Mouse (Mus musculus): ENCODE results near the gene Slc25a11.

The Slc25a11 gene

DNA sequence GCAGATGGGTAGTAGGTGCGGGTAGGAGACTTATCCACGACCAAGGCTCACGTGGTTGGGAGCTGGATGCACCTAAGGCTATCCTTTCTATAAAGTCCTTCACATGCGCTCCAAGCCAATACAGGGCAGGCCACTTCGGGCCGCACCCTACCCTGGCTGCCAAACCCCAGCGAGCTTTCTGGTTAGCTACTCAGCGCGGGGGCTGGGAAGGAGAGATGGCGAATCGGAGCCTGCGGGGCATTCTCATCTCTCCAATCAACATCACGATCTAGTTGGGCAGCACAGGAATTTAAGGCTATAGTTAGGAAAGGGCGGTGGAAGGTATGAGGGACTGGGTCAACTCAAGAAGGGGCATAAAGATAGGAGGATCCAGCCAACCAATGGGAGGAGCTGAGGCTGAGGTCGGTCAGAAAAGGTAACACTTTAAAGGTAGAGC is 21.1 kb upstream of the Slc25a11 start:
- DNase-seq (ENCODE audit: extremely low read depth, low read depth, low spot score), result no peak

DNA sequence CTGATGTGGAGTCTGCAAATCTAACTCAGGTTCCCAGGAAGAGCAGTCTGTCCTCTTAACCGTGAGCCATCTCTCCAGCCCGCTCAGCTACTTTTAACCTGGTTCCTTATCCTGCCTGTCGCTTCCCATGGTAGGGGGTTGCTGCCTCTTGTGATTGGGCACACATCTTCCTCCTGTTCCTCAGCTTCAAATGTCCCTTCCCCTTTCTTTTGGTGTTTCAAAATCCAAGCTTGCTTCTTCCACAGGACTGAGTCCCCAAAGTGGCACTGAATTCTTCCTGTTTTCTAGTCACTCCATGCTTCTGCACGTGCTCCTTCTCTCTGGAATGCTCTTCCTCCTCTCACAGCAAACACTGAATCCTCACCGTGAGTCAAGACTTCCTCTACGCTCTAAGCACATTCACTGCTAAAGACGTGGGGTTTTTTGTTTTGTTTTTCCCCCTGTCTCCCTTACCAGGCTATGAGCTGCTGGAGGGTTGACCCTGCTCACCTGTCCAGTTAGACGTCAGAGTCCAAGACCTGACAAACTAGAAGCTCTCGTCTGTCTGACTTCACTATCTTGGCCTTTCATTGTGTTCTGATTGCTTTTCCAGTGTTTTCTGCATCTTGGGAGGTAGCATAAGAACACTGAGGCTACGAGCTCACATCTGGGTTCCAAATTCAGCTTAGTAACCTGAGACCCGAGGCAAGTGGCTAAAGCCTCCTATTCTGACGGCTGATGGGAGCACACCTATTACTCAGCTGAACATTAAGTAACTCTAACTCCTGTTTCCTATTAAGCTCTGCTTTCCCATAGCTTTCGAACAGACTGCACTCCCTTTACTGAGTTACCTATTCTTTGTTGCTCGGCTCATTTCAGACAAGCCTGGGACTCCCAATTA is 20.2 kb upstream of the Slc25a11 start:
- DNase-seq (ENCODE audit: extremely low read depth, low read depth, low spot score), result no peak

DNA sequence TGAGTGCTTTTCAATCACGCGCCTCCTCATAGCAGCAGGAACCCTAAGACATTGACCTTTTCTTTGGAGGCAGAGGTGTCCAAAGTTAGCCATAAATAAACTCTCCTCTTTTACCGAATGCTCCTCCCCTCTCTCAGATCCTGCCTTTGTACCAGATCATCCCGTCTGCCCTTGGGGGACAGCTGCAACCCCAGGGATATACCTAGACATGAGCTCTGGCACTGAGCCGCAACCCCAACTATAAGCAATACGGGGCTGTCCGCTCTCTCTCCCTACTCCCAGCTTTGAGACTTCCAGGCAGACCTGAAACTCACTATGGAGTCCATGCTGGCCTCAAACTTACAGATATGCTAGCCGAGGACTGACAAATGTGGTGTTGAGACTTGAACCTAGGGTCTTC is 19.4 kb upstream of the Slc25a11 start:
- DNase-seq (ENCODE audit: extremely low read depth, low read depth, low spot score), result no peak

DNA sequence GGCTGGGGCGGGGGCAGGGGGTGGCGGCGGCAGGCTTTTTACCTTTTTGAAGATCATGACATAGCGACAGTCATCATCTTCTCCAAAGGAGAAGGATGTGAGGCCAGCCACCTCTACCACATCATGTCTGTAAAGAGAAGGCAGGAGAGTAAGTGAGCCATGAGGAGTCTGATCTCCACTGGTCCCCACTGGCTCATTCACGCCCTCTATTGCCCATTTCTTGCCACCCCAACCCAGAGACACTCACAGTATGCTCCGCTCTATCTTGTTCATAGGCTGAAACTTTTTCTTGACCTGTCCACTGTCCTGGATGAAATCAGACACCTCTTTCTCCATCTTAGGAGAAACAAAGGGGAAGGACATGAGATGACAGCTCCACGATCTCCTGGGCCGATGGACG is 17.5 kb upstream of the Slc25a11 start:
- no peak for DNase-seq (ENCODE audit: extremely low read depth, low read depth, low spot score)

DNA sequence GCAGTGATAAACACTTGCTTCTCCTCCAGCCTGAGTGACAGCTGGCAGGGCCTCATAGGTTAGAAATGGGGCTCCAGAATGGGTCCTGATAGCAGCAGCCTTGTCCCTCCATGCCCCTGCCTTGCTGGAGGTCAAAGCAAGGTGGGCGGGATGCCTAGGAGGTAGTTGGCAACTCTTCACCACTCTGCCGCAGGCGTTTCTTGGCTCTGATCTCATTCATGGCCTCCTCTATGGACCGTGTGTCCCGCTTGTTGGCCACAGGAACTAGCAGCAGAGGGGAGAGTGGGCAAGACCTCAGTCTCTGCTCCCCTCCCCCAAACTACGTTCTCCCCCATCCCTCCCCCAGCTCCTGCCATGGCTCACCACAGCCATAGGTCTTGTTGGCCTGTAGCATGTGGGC is 16.7 kb upstream of the Slc25a11 start:
- DNase-seq (ENCODE audit: extremely low read depth, low read depth, low spot score), result no peak

DNA sequence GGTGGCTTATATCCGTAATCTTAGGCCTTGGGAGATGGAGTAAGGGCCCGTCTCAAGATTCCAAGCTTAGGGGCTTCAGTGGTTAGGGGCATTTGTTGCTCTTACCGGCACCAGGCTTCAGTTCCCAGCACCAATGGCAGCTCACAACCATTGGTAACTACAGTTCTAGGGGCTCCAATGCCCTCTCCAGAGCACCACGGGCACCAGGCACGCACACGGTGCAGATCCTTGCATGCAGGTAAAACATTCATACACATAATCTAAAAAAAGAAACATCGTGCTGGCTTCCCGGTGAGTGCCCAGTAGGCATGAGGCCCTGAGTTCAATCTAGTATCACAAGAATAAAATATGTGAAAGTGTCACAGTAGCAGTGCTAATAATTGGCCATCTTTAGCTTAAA is 15.8 kb upstream of the Slc25a11 start:
- no peak for DNase-seq (ENCODE audit: extremely low read depth, low read depth, low spot score)

DNA sequence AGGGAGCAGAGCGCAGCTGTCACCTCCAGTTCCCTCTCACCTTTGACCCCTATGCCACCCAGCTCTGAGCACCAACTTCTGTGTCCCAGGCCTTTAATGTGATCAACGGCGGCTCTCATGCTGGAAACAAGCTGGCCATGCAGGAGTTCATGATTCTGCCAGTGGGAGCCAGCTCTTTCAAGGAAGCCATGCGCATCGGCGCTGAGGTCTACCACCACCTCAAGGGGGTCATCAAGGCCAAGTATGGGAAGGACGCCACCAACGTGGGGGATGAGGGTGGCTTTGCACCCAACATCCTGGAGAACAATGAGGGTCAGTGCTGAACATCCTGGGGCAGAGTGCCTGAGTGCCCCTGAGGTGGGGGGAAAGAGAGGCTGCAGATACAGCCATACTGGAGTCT is 13.3 kb upstream of the Slc25a11 start:
- no peak for DNase-seq (ENCODE audit: extremely low read depth, low read depth, low spot score)

DNA sequence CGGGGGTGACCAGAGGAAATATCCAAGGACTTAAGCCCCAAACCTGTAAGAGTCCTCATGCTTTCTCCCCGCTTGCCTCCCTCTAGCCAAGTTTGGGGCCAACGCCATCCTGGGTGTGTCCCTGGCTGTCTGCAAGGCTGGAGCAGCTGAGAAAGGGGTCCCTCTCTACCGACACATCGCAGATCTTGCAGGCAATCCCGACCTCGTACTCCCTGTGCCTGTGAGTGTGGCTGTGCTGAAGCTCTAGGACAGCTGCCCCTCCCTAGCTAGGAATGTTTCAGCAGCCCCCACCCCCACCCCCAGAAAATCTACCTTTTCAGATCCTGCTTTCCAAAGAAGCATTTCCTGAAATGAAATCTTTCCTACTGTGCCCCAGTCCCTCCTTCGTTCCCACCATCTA is 11.7 kb upstream of the Slc25a11 start:
- DNase-seq (ENCODE audit: extremely low read depth, low read depth, low spot score), result no peak

DNA sequence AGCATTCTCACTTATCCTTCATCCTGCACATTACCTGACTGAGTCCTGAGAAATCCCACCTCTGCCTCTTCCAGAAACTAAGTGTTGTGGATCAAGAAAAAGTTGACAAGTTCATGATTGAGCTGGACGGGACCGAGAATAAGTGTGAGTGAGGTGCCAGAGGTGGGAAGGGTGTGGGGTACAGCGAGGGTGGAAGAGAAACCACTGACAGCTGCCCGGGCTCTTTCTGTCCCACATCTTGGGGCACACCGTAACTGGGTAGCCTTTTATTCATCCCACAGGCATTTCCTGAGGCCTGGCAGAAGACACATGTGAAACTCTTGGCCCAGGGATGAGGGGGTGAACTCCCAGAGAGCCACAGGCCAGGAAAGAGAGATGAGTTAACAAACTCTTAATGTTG is 11.2 kb upstream of the Slc25a11 start:
- no peak for DNase-seq (ENCODE audit: extremely low read depth, low read depth, low spot score)

DNA sequence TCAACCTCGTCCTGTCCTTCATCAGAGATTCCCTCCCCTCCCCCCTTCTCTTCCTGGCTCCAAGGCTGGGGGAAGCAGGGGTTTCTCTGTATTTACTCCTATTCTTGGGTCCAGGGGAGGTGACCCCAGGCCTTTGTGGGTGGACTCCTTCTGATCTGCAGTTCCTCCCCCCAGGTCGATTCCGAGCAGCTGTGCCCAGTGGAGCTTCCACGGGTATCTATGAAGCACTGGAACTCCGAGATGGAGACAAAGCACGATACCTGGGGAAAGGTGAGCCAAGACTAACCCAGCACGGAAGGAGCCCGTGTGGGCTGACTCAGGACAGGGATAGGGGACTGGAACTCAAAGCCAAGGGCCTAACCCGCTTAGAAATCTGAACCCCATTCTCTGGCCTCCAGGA is 10.7 kb upstream of the Slc25a11 start:
- no peak for DNase-seq (ENCODE audit: extremely low read depth, low read depth, low spot score)

DNA sequence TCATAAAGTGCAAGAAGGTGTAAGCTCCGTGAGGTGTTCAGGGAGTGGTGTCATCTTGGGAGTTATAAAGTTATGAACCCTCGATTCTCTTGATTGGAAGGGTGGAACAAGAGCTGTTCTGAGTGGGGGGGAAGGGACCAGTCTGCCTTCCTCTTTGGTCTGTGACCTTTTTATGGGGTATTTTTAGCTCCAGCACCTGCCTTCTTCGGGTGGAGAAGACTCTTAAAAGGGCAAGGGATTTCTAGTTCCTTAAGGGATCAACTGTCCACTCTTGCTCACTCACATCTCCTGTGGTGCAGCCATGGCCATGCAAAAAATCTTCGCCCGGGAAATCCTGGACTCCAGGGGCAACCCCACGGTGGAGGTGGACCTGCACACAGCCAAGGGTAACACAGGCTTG is 10.3 kb upstream of the Slc25a11 start:
- no peak for DNase-seq (ENCODE audit: extremely low read depth, low read depth, low spot score)

DNA sequence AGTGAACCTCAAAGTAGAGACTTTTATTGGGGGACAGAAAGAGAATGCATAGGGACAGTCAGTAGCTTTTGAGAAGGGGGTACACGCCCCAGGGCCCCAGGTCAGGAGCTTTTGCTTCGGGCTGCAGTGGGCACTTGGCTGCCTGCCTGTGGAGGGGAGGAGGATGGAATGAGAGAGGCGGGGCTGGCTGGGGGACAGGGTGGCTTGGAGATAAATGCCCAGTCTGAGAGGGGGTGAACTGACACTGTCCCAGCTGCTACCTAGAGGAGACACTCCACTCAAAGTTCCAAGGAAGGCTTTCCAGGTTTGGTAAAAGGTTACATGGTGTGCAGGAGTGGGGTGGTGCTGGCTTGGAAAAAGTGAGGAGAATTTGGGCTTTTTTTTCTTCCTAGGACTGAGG is 9.7 kb upstream of the Slc25a11 start, which contains the start of gene Eno3:
Gene Eno3 (plus strand): TSS at position 239 of the 400 bp plus-strand sequence.
- DNase-seq (ENCODE audit: extremely low read depth, low read depth, low spot score), result no peak

DNA sequence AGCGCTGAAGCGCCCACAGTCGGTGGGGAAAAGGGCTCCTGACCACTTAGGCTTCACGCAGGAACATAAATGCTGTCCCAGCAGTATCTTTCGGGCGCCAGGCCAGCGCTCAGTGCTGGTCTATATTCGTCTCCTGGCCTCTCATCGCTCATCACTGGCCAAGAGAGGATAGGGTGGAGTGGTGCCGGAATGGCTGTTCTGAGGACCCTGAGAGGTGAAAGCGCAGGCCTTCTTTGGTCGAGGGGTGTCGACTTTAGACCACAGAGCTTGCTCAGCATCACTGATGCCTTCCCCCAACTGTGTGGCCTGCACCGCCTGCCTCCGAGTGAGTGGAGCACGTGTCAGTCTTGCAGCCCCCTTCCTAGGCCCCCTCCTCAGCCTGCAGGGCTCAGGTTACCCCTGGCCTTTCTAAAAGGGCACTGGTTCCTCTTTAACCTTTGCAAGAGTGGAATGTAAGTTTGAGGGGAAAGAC is 9.2 kb upstream of the Slc25a11 start:
- DNase-seq (ENCODE audit: extremely low read depth, low read depth, low spot score), result no peak

DNA sequence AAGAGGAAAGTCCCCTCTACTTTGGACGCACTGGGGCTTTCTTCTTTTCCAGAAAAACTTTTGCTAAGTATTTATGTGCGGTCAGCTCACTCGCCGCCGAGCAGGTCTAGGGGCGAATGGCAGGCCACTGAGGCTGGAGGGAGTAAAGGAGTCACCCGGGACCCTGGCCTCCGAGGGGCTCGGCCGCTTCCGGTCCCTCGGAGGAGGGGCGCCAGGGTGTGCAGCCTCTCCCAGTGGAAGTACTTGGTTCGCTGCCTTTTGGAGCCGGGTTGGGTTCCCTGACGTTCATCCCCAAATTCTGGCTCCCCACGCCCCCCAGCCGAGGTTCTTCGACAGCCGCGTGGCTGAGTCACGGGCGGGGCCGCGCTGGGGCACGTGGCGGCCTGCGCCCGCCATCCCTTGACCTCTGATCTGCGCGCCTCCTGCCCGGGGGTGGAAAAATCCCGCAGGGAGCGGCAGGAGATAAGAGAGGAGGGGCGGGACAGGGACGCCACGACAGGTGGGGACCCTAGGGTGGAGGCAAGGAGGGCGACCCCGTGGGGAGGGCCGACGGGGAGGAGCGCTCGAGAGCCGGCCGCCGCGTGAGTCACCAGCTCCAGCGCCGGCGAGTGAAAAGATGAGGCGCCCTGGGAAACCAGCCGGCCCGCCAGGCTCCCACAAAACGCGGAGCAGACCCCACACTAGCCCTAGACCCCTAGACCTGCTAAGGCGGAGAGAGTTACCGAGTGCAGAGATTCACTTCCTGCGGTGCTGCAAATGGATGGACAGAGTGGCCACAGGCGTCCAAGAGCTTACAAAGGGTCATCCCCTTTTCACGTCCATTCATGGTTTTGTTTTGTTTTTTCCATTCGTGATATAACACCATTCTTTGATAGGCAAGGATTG is 8.5 kb upstream of the Slc25a11 start:
- DNase-seq (ENCODE audit: extremely low read depth, low read depth, low spot score), result no peak

DNA sequence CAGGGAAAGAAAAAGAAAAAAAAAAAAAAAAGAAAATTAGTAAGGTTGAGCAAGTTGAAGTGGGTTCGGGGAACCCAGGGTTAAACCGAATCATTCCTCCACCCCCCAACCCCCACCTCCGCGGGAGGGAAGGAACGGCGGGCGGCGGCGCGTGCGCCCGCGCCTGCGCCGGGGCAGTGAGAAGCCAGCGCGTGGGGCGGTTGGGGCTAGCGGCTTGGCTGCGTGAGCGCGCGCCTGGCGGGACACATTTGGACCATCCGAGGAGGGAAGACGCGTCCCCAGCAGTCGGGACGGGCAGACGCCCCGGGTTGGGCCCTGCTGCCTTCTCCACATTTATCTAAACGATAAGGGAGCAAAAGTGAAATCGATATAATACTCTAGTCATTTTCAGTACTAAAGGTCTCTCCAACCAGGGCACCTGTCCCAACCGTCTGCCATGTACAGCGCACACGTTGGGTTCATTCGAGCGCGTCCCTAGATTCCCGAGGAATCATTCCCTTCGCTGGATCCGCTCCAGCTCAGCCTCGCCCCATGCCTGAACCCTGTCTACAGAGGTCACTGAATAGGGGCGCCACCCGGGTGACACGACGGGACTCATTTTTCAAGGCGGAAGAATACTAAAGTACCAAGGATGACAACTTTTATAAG is 7.8 kb upstream of the Slc25a11 start:
- DNase-seq (ENCODE audit: extremely low read depth, low read depth, low spot score), result no peak

DNA sequence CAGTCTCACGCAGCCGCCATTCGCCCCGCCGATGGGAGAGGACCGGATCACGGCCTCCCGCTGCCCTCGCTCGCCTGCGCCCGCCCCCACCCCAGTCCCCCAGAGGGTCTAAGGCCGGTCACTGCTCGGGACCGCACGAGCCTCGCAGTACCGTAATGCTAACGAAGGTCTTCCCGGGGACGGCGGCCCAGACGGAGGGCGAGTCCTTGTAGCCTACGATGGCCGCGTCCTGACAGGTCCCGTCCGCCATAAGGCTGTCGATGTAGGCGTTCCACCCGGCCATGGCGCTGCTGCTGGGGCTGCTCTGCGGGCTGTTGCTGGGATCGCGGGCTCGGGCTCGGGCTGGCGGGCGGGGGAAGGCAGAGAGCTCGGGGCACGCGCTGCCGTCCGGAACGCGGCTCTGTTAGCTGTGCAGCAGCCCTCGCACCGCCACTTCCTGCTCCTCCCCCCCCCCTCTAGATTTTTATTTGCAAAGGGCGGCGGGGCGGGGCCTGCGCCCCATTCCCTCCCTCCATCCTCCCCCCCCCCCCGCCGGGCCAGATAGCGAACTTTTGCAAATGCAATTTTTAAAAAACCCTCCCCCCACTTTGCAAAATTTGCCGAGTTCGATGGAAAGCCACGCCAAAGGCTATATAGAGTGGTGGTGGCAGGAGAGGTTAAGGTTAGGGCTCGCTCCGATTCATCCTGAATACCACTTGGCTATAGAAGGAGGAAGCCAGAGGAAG is 7.1 kb upstream of the Slc25a11 start, which contains the start of gene Pfn1:
Gene Pfn1 (minus strand): TSS at position 447 of the 725 bp plus-strand sequence.
- DNase-seq (ENCODE audit: extremely low read depth, low read depth, low spot score), result no peak

DNA sequence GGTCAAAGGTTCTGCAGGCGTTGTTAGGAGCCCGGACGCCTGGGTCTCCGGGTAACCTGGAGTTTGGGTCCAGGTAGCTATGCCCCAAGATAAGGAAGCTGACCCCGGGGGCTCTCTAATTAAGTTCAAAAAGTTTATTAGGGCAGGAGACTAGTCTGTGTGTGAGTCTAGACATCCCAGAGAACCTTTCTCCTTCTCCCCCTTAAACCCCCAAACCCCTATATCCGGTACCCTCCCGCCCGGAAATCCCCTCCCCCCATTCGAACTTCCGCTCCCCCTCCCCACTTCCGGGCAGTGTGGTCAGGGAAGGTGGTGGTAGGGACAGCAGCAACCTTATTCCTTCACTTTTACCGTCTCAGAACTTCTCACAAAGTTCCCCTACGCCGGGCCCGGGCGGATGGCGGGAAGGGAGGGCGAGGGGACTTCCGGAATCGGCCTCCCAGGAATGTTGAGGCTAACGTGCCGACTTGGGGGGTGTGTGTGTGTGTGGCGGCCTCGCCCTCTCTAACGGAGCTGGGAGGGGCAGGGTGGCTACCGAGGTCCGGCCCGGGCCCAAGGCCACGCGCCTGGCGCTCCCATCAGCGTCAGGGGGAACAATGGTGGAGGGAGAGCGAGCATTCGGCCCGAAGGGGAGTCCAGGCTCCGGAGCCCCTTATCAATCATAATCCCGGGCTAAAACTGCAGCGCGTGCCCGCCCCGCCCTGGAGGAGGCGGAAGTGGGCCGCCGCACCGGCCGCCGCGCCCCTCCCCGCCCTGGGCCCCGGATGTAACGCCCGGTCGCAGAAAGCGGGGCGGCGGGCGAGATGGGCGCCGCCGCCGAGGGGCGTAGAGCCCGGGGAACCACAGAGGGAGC is 6.3 kb upstream of the Slc25a11 start:
- no peak for DNase-seq (ENCODE audit: extremely low read depth, low read depth, low spot score)

DNA sequence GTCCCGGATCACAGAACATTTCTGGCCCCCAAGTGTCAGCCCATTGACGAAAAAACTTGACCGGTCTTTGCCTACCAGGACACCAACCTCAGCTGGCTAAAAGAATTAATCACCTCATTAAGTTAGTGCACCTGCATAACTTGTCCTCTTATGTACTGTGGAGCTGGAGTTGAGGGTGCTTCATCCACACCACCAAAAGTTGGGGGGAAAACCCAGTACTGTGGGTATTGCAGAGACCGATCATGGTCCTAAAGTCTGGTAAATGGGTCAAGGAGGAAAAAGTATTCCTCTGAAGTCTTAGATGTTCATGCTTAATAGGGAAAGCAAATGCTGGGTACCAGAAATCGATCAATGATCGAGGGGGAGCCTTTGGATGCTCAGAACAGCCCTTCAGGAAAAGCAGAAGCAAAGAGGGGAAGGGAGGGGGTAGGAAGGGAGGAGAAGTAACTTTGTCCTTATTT is 5.6 kb upstream of the Slc25a11 start:
- DNase-seq (ENCODE audit: extremely low read depth, low read depth, low spot score), result no peak

DNA sequence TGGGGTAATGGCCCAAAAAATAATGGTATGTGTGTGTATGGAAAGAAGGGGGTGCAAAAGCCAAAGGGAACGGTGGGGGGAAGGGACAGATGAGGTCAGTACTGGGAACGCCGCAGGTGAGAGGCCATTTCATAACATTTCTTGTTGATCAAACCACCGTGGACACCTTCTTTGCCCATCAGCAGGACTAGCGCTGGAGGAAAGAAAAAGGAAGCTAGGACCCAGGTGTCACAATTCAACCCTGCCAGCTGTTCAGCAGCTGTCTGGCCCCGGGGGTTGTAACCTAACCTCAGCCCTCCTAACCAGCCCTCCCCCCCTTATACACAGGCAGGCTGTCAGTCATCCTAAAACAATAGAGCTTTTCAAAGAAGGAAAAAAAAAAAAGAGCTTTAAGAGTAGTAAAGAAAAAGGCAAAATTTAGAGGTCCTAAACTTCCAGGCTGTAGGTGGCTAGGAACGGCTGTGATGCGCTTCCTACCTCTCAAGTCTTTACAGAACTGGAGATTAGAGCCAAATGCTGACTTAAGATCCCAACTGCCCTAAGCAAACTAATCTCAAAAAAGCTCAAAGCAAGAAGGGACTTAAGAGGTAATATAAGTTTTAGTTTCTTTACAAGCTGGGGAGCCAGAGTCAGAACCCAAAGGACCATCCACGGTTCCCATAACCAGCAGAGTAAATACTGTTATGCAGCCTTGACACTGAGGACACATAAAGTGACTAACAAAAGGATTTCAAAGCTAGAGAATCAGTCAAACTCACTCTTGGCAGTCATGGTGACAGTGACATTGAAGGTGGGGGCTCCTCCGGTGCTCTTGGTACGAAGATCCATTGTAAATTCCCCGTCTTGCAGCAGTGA is 5.0 kb upstream of the Slc25a11 start:
- DNase-seq (ENCODE audit: extremely low read depth, low read depth, low spot score), result no peak

Measured in fat pad, adult 2 months (tissue).